Mouse (Mus musculus) erythroblast, adult 5-6 weeks (primary cell): Measurements from ENCODE around the gene Mfsd4b1. TPM values are rescaled to one million over a fixed set of nuclear protein-coding genes. Genes with fewer than 3 reads are reported as not detected.

ENCODE experiments used
- ATAC-seq: replicated peaks from 2 replicates; pipeline ENCODE4 v1.8.0; 2016; ENCODE audit warnings: moderate number of reproducible peaks, mild to moderate bottlenecking, moderate TSS enrichment, inconsistent platforms; ENCODE audit not compliant: poor library complexity, low FRiP score, severe bottlenecking
- total RNA-seq, 2 experiments: library from RNA; stranded (forward) in 1 of 2; stranded (reverse) in 1 of 2; fragments of 150-400 nt in 1 of 2; fragments of 200-764, 138-1000 nt in 1 of 2; gene quantifications; 2 replicates each; pipeline versions ENCODE4 v1.2.3 to v1.2.4; 2015 to 2017; ENCODE audit warnings: low replicate concordance in 2 of 2

Gene Mfsd4b1
- total RNA-seq, 2 experiments from 2014 or later = 1.5 TPM; not detected in 1

DNA sequence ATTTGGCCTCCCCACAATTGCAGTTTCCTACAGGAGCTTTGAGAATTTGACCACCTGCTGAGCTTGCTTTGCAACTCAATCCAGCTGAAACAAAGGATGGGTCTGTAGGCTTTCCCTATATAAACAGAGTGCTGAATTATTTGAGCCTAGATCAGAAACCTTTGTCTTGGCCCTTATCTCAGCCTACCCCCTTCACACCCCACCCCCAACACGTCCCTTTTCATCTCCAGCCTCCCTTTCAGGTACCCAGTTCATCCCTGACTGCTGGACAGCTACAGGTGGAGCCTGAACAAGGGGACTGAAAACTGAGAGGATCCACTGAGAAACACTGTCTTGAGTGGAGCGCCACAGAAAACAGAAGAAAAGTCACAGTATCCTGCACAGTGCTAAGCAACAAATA, 49.3 kb downstream of the Mfsd4b1 start:
- no peak for ATAC-seq

DNA sequence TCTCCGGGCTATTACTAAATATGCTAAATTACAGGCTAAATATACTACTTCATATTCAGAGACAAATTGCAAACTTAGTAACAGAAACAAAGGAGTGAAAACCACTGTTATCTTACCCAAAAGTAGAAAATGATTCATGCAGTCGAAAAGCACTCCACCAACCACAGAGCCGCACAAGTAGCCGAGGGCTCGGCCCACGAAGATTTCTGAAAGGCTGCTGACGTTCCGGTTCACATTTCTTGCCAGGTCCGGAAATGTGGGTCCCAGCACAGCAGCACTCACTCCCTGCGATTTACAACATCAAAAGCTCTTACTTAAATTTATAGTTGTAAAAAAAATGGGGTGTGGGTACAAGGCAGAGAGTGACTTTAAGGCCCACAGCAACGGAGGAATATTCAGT, 50.1 kb downstream of the Mfsd4b1 start:
- no peak for ATAC-seq

DNA sequence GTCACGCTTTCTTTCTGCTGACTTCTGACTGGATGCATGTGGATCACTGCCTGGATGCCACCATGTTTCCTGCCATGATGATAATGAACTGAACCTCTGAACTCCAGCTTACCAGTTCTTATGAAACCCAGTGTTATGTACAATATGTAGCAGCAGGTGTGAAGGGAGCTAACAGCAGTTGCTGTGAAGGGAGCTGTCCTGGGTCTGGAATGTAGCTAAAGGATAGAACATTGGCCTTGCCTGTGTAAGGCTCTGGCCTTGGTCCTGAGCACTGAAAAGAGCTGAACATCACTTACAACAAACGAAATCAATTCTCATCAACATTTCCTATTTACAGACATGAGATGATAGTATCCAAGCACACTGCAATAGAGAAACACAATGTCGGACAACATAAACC, 57.6 kb downstream of the Mfsd4b1 start:
- no peak for ATAC-seq

DNA sequence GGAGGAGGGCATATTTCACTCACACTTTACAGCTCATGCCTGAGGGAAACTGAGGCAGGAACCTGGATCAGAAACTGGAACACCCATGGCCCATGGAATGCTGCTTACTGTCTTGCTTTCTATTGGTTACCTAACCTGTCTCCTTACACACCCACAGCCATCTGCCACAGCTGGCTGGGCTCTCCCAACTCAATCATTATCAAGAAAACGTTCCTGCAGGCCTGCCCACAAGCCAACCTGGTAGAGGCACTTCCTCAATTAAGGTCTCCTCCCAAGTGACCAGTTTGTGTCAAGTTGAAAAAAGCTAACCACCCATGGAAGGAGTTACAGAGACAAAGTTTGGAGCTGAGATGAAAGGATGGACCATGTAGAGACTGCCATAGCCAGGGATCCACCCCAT, 63.2 kb downstream of the Mfsd4b1 start:
- ATAC-seq = no peak

DNA sequence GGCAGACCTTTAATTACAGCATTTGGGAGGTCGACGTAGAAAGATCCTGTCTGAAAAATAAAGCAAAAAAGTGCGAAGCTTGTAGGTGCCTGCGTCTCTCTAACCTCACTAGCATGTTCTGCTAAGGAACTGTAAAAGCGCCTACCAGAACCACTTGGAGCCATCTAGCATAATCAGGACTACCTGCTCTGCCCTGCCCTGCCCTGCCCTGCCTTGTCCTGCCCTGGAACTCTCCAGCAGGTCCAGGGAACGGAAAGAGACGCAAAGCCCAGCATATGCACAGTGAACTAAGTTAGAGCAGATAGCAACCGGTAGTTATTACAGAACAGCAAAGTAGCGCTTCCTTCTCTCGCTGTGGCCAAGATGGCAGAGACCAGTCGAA, 64.6 kb downstream of the Mfsd4b1 start:
- ATAC-seq = no peak

DNA sequence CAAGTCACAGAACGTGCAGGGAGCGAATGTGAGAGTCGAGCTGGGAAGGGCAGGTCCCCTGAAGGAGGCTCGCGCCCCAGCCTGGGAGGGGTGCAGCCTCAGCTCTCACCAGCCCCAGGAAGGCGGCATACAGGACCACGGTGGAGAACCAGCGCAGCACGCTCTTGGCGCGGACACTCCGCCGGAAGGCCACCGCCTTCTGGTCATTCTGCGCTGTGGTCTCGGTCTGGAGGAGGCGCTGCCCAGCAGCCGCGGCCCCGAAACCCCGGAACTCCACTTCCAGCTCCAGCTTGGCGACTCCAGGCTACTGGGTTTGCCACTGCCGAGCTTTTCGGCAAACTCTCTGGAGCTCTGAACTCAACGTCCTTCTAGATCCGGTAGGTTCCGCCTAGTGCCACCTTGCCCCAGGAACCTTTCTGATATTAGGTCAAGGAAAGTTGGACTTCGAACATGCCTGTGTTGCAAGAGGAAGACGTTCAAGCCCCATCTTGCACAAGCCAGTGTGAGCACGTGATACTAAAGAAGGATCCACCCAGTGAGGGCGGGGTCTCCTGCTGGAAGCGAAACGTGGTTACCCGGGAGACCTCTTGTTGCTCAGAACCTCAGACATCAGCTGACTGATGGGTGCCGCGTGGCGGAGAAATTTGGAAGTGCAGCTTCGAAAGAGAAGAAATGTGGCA, 65.2 kb downstream of the Mfsd4b1 start, which contains the start of gene Mfsd4b3:
Gene Mfsd4b3 (minus strand): TSS at position 393 of the 680 bp plus-strand sequence.
- peak; percentile 89 for ATAC-seq

DNA sequence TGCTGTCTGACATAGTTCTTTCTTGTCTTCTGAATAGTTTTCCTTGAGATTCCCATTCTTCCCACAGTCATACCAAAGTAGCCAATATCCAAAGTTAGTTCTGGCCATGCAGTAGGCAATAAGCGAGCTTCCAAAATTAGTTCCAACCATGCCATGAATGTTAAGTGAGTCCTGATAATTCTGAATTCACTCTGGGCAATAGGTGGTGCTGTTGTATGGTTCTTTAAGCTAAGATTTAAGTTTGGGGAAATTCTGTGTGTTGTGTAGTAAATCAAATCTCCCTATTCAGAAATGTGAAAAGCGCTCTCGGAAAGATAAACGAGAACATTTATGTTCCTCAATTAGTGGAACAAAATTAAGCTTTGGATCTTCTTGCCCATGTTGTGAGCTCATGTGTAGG, 66.8 kb downstream of the Mfsd4b1 start:
- no peak for ATAC-seq

DNA sequence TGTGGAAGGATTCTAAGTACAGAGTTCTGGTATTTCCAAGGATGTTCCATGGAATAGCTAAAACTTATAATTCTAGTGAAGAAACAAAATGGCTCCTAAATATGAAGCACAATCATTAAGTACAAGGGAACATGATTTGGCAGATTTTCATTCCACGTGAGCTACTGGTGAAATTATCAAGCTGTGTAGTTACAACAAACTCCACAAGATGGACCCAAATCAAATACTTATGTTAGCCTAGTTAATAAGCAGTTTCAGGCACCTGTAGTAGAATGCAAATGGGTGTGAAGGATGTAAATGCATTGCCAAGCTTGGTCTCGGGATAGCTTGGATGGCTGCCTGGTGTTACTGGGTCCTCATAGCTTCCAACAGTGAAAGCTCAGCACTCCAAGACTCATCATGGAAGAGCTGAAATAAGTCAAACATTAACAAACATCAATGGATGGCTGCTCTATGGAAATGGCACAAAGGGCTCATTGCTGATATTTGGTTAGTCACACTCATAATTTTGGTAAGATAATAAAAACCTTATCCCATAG, 68.7 kb downstream of the Mfsd4b1 start:
- ATAC-seq = no peak

DNA sequence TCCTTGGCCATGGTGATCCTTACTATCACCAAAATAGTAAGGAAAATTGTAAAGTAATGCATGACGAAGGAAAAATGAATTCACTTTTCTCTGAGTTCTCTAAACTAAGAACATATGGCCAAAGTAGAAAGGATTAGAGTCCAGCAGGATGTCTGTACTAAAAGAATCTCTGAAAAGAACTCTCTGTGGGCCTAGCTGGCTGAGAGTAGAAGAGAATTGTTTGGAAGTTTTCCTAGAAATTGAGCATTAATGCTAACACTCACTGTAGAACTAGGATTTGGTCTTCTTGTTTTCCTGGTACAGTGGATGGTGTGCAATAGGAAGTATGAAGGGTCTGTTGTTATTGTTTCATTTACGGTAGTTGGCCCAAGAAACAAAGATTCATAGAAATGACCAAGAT, 69.9 kb downstream of the Mfsd4b1 start:
- ATAC-seq = no peak

Other genes starting within 250 kb of the Mfsd4b1 start
- gene Mfsd4b4, start 126.0 kb downstream of the Mfsd4b1 start, total RNA-seq (2015; ENCODE audit: low replicate concordance) = not detected in 2 replicates
- 0.28 and 1.3 TPM in 2 replicates for gene Mfsd4b4, start 126.0 kb downstream of the Mfsd4b1 start, total RNA-seq (2017; ENCODE audit: low replicate concordance)
- gene Mfsd4b2, start 98.3 kb downstream of the Mfsd4b1 start, total RNA-seq (2015; ENCODE audit: low replicate concordance) = not detected in 2 replicates
- gene Mfsd4b2, start 98.3 kb downstream of the Mfsd4b1 start, total RNA-seq (2017; ENCODE audit: low replicate concordance) = not detected in 2 replicates
- not detected in 2 replicates for gene Mfsd4b3, start 65.1 kb downstream of the Mfsd4b1 start, total RNA-seq (2015; ENCODE audit: low replicate concordance)
- 0.70 TPM in 1 of 2 replicates, not detected in the other for gene Mfsd4b3, start 65.1 kb downstream of the Mfsd4b1 start, total RNA-seq (2017; ENCODE audit: low replicate concordance)
- gene Mfsd4b5, start 38.6 kb downstream of the Mfsd4b1 start, total RNA-seq (2015; ENCODE audit: low replicate concordance) = not detected in 2 replicates
- gene Mfsd4b5, start 38.6 kb downstream of the Mfsd4b1 start, total RNA-seq (2017; ENCODE audit: low replicate concordance) = 0.28 and 0.34 TPM in 2 replicates
- gene Slc16a10, start 117.0 kb upstream of the Mfsd4b1 start, total RNA-seq (2015; ENCODE audit: low replicate concordance) = 440 and 459 TPM in 2 replicates
- 461 and 469 TPM in 2 replicates for gene Slc16a10, start 117.0 kb upstream of the Mfsd4b1 start, total RNA-seq (2017; ENCODE audit: low replicate concordance)
- 24.6 and 26.8 TPM in 2 replicates for gene Rpf2, start 221.8 kb upstream of the Mfsd4b1 start, total RNA-seq (2015; ENCODE audit: low replicate concordance)
- 24.8 and 31.6 TPM in 2 replicates for gene Rpf2, start 221.8 kb upstream of the Mfsd4b1 start, total RNA-seq (2017; ENCODE audit: low replicate concordance)
- gene Gtf3c6, start 232.8 kb upstream of the Mfsd4b1 start, total RNA-seq (2015; ENCODE audit: low replicate concordance) = 14.4 and 28.6 TPM in 2 replicates
- gene Gtf3c6, start 232.8 kb upstream of the Mfsd4b1 start, total RNA-seq (2017; ENCODE audit: low replicate concordance) = 16.7 and 28.5 TPM in 2 replicates